ENCODE assay signal across 31 mouse cellular contexts in the genomic region with DNA sequence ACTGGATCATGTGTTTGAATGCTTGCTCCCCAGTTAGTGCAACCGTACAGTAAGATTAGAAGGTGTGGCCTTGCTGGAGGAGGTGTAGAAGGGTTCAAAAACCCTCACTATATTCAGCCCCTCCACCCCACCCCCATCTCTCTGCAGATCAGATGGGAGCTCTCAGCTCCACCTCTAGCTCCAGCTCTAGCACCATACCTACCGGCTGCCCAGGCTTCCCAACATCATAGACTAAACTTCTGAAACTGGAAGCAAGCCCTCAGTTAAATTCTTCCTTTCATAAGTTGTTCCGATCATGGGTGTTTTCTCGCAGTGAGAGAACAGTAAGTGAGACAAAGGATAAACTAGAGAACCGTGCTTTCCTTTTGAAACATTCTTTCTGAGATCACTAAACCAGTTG. TPM values are rescaled to one million over a fixed set of nuclear protein-coding genes. Genes with fewer than 3 reads are reported as not detected.
DNase-seq lines count a peak whose midpoint lies in the region; ATAC-seq and TF ChIP-seq lines count a peak whose summit lies in the region.
"Had no signal": no experiment of that assay in that cellular context is flagged by ENCODE, and none has a peak within 500 bp of the region (broad histone marks: within the 10 kb centered on the region; RNA-seq: fewer than 3 reads in every experiment).

No protein-coding gene starts in this region.

- no peak for ATAC-seq in intestine, embryonic 16.5 days
- ATAC-seq in liver, embryonic 15.5 days (ENCODE audit: insufficient read depth), result no peak
- ATAC-seq in frontal cortex, adult (ENCODE audit: low TSS enrichment), result no peak
- ATAC-seq: forebrain, embryonic 16.5 days; inflammation-experienced regulatory T-cells, adult 6 months; lung, postnatal 0 days; Patski had no signal

- H3K27ac ChIP-seq in layer of hippocampus, adult 2 months, result 0 out of 2 replicates have a peak overlapping the region, but pooled peaks have one; percentile 6
- no peak overlapping the region; the same call in 1 of the 2 replicates for H3K27ac ChIP-seq in CH12.LX (ENCODE audit: insufficient read depth, low read depth)
- peak overlapping the region; percentile 71 for H3K27ac ChIP-seq in intestine, embryonic 16.5 days (ENCODE audit: low read length)
- H3K27ac ChIP-seq in liver, embryonic 15.5 days (replicated peaks), result peak overlapping the region; percentile 91; the same call in 1 of the 2 replicates
- H3K27ac ChIP-seq: heart, embryonic 13.5 days; hindbrain, embryonic 14.5 days; limb, embryonic 13.5 days; midbrain, embryonic 12.5 days; neural tube, embryonic 15.5 days had no signal

- TF ChIP-seq CTCF in layer of hippocampus, adult 2 months (conservative IDR thresholded peaks at IDR 0.05), result no peak
- no peak for TF ChIP-seq CTCF in CH12.LX (conservative IDR thresholded peaks at IDR 0.05 in 1 of 2, IDR thresholded peaks at IDR 0.05 in 1 of 2; ENCODE audit: low read depth in 2 of 2, low read length in 2 of 2)

- peaks cover 7% of the 10 kb centered on the region for H3K9me3 ChIP-seq in CH12.LX (replicated peaks; ENCODE audit: low read length)
- no peaks in the 10 kb centered on the region for H3K9me3 ChIP-seq in intestine, embryonic 16.5 days (ENCODE audit: control insufficient read depth, low read length)
- no peaks in the 10 kb centered on the region for H3K9me3 ChIP-seq in liver, embryonic 15.5 days (replicated peaks)
- H3K9me3 ChIP-seq: midbrain, embryonic 12.5 days; neural tube, embryonic 15.5 days had no signal

- peaks cover 2 to 62% of the 10 kb centered on the region in 2 experiments; a peak in 2 of 4 replicates for H3K4me1 ChIP-seq in CH12.LX (ENCODE audit: control insufficient read depth in 1 of 2, insufficient read depth in 2 of 2)
- peaks cover 13% of the 10 kb centered on the region for H3K4me1 ChIP-seq in intestine, embryonic 16.5 days (ENCODE audit: control insufficient read depth, insufficient read depth, low read length)
- peaks cover 70% of the 10 kb centered on the region for H3K4me1 ChIP-seq in liver, embryonic 15.5 days (replicated peaks)

- dilution Hi-C loops in CH12.LX (cut with MboI; ENCODE audit: extremely low pct_ligation_motif_present, extremely low pct_unique_long_range_greater_than_20kb, low sequenced_read_pairs), result no loop called here

- no peak for TF ChIP-seq RAD21 in CH12.LX (IDR thresholded peaks at IDR 0.05; ENCODE audit: low read depth, low read length)

- no peaks in the 10 kb centered on the region for H3K79me2 ChIP-seq in CH12.LX (replicated peaks; ENCODE audit: control insufficient read depth, extremely low read depth, insufficient read depth, poor library complexity, severe bottlenecking)

- WGBS in intestine, embryonic 16.5 days, result 89% methylated on average over 5 of the region's 5 CpGs
- WGBS in liver, embryonic 15.5 days (ENCODE audit: insufficient replicate concordance), result 65% methylated on average over 5 of the region's 5 CpGs

- DNase-seq in layer of hippocampus, adult 2 months (ENCODE audit: low spot score in 2 of 2), result no peak
- no peak for DNase-seq in layer of hippocampus, postnatal 36 days
- DNase-seq in CH12.LX (ENCODE audit: extremely low read depth), result no peak
- no peak for DNase-seq in thymus, adult 18-20 months
- DNase-seq: adrenal gland, postnatal 10 days; cerebellum, adult 11 months; cerebellum, adult 9-10 months; cerebellum, postnatal 36 days; heart, postnatal 10 days; kidney, adult 9 months; kidney, postnatal 10 days; lung, adult 18-20 months; lung, postnatal 4 days; right cerebral cortex, adult 18-20 months; spleen, adult 18-20 months; thymus, postnatal 14 days had no signal

- TF ChIP-seq POLR2A in CH12.LX (IDR thresholded peaks at IDR 0.05; ENCODE audit: low read depth, low read length), result no peak

- H3K27me3 ChIP-seq in CH12.LX (replicated peaks), result no peaks in the 10 kb centered on the region
- H3K27me3 ChIP-seq in intestine, embryonic 16.5 days (replicated peaks; ENCODE audit: control insufficient read depth, insufficient read depth, low read length), result no peaks in the 10 kb centered on the region
- no peaks in the 10 kb centered on the region for H3K27me3 ChIP-seq in liver, embryonic 15.5 days
- H3K27me3 ChIP-seq: heart, embryonic 13.5 days; limb, embryonic 13.5 days; neural tube, embryonic 15.5 days; Patski had no signal

- peaks cover 0 to 10% of the 10 kb centered on the region in 2 experiments for H3K36me3 ChIP-seq in CH12.LX (replicated peaks in 1 of 2; ENCODE audit: control insufficient read depth in 1 of 2, insufficient read depth in 1 of 2, low read length in 1 of 2)
- peaks cover 3% of the 10 kb centered on the region; the same call in 1 of the 2 replicates for H3K36me3 ChIP-seq in intestine, embryonic 16.5 days (ENCODE audit: control insufficient read depth, insufficient read depth, low read length)
- H3K36me3 ChIP-seq in liver, embryonic 15.5 days (replicated peaks), result peaks cover 25% of the 10 kb centered on the region; the same call in 1 of the 2 replicates
- H3K36me3 ChIP-seq: heart, embryonic 13.5 days; limb, embryonic 13.5 days; midbrain, embryonic 12.5 days; neural tube, embryonic 15.5 days had no signal

- no peak overlapping the region for H3K4me3 ChIP-seq in layer of hippocampus, adult 2 months
- no peak overlapping the region for H3K4me3 ChIP-seq in CH12.LX (replicated peaks in 1 of 3; ENCODE audit: low read depth in 2 of 3, low read length in 2 of 3, poor library complexity in 1 of 3)
- H3K4me3 ChIP-seq in intestine, embryonic 16.5 days (ENCODE audit: low read length), result no peak overlapping the region
- peak overlapping the region; percentile 11; the same call in 1 of the 2 replicates for H3K4me3 ChIP-seq in liver, embryonic 15.5 days (replicated peaks)
- H3K4me3 ChIP-seq: heart, embryonic 13.5 days; limb, embryonic 13.5 days; megakaryocyte, embryonic 14.5 days; midbrain, embryonic 12.5 days; neural tube, embryonic 15.5 days had no signal

- no peak overlapping the region for H3K9ac ChIP-seq in CH12.LX (ENCODE audit: insufficient read depth, low read depth)
- no peak overlapping the region for H3K9ac ChIP-seq in intestine, embryonic 16.5 days (ENCODE audit: low read depth, low read length)
- no peak overlapping the region for H3K9ac ChIP-seq in liver, embryonic 15.5 days
- H3K9ac ChIP-seq: heart, embryonic 13.5 days; hindbrain, embryonic 14.5 days; limb, embryonic 13.5 days; midbrain, embryonic 12.5 days; neural tube, embryonic 15.5 days had no signal

- in situ Hi-C loops in CH12.LX (cut with MboI; ENCODE audit: low pct_ligation_motif_present, low pct_unique_long_range_greater_than_20kb, low sequenced_read_pairs), result loop anchor here (5.0 kb wide), 1 partner anchor 38 kb away; the partner anchor contains the start of gene Il6ra

- no peak for TF ChIP-seq EP300 in CH12.LX (IDR thresholded peaks at IDR 0.05; ENCODE audit: low read length)

- no peak overlapping the region for H3K4me2 ChIP-seq in CH12.LX (ENCODE audit: insufficient read depth, low read depth, poor library complexity, severe bottlenecking)
- H3K4me2 ChIP-seq in intestine, embryonic 16.5 days (ENCODE audit: low read depth, low read length), result no peak overlapping the region
- peak overlapping the region; percentile 33 for H3K4me2 ChIP-seq in liver, embryonic 15.5 days
- H3K4me2 ChIP-seq: heart, embryonic 13.5 days; hindbrain, embryonic 14.5 days; limb, embryonic 13.5 days; midbrain, embryonic 12.5 days; neural tube, embryonic 15.5 days had no signal

TF ChIP-seq in CH12.LX, 34 proteins besides CTCF, POLR2A, EP300 and RAD21:
- no peak for TF ChIP-seq SMC3 (IDR thresholded peaks at IDR 0.05; ENCODE audit: low read depth, low read length)
- peak; percentile 24; the same call in 1 of the 2 replicates for TF ChIP-seq IRF4 (IDR thresholded peaks at IDR 0.05; ENCODE audit: low read depth, low read length)
- no peak; the same call in 1 of the 2 replicates for TF ChIP-seq CHD2 (IDR thresholded peaks at IDR 0.05; ENCODE audit: low read length)
- TF ChIP-seq MAZ (IDR thresholded peaks at IDR 0.05; ENCODE audit: low read depth, low read length), result 0 out of 2 replicates have a peak, but pooled peaks have one; percentile 11

RNA-seq across cellular contexts. Expression of gene Il6ra, which starts 38.9 kb away (rescaled TPM):
- total RNA-seq in layer of hippocampus, adult 2 months (2021), result 1 to 10 TPM; 5.9 to 6.1 TPM
- total RNA-seq in layer of hippocampus, postnatal 36 days (2021), result 1 to 10 TPM; 6.3 to 7.7 TPM
- total RNA-seq in CH12.LX (2012; rRNA removed), result 1.4 and 2.2 TPM in 2 replicates
- 1.4 and 1.6 TPM in 2 replicates for total RNA-seq in CH12.LX (2014; rRNA removed)
- 4.4 and 4.8 TPM in 2 replicates for polyA plus RNA-seq in CH12.LX (2012; ENCODE audit: insufficient read length, low read depth)
- polyA plus RNA-seq in intestine, embryonic 16.5 days (2015; fragmentation: Nextera tagmentation; extraction: Ambion mirVana), result 3.0 and 3.4 TPM in 2 replicates
- polyA plus RNA-seq in liver, embryonic 15.5 days (2015; fragmentation: Nextera tagmentation; extraction: Ambion mirVana), result 5.3 and 6.3 TPM in 2 replicates

RNA-seq across cellular contexts. Expression of gene She, which starts 42.9 kb away (rescaled TPM):
- total RNA-seq in layer of hippocampus, adult 2 months (2021), result 1 to 10 TPM; 2.8 to 3.1 TPM
- total RNA-seq in layer of hippocampus, postnatal 36 days (2021), result 1 to 10 TPM; 2.4 to 2.9 TPM
- total RNA-seq in CH12.LX (2012; rRNA removed) (not detected in 2 replicates), CH12.LX (2014; rRNA removed) (not detected in 2 replicates)
- polyA plus RNA-seq in CH12.LX (2012; ENCODE audit: insufficient read length, low read depth), result not detected in 2 replicates
- 2.3 and 2.6 TPM in 2 replicates for polyA plus RNA-seq in intestine, embryonic 16.5 days (2015; fragmentation: Nextera tagmentation; extraction: Ambion mirVana)
- 0.93 and 1.2 TPM in 2 replicates for polyA plus RNA-seq in liver, embryonic 15.5 days (2015; fragmentation: Nextera tagmentation; extraction: Ambion mirVana)
- total RNA-seq: hematopoietic stem cell, adult 5-6 weeks; monocyte, adult 5-6 weeks had no signal
